Mouse (Mus musculus) kidney, postnatal 0 days (tissue): ENCODE data around the gene D1Pas1. TPM values are rescaled to one million over a fixed set of nuclear protein-coding genes. Genes with fewer than 3 reads are reported as not detected.

Experiments
- ATAC-seq: fragments of 200-750 bp; cut with Nextera tagmentation; replicated peaks from 2 replicates; pipeline ENCODE4 v1.8.0; 2017; ENCODE audit warnings: low read depth, moderate number of reproducible peaks, moderate TSS enrichment, moderate library complexity; ENCODE audit not compliant: low FRiP score
- DNase-seq: peaks from one replicate; pipeline ENCODE4 v3.0.0-alpha.2; 2016; ENCODE audit warnings: low spot score
- H3K27ac ChIP-seq: fragments of 300-500 bp; sonication (generic); 2 replicates; pipeline ENCODE4 v1.5.1; 2014; ENCODE audit warnings: mild to moderate bottlenecking
- H3K27me3 ChIP-seq: fragments of 300-500 bp; sonication (generic); 2 replicates; pipeline ENCODE4 v1.6.1; 2014; ENCODE audit warnings: low read length, mixed read lengths; ENCODE audit not compliant: insufficient read depth
- H3K36me3 ChIP-seq: fragments of 300-500 bp; sonication (generic); 2 replicates; pipeline ENCODE4 v1.6.1; 2014; ENCODE audit warnings: low read length, mixed read lengths; ENCODE audit not compliant: insufficient read depth
- H3K4me1 ChIP-seq: fragments of 300-500 bp; sonication (generic); replicated peaks from 2 replicates; pipeline ENCODE4 v1.6.1; 2014; ENCODE audit warnings: antibody characterized with exemption, low read length, mixed read lengths; ENCODE audit not compliant: insufficient read depth
- H3K4me2 ChIP-seq: fragments of 300-500 bp; sonication (generic); 2 replicates; pipeline ENCODE4 v1.6.1; 2014; ENCODE audit warnings: mild to moderate bottlenecking, low read length, moderate library complexity, mixed read lengths
- H3K4me3 ChIP-seq: fragments of 300-500 bp; sonication (generic); replicated peaks from 2 replicates; pipeline ENCODE4 v1.5.1; 2014; ENCODE audit warnings: low read depth, low read length
- H3K9ac ChIP-seq: fragments of 300-500 bp; sonication (generic); 2 replicates; pipeline ENCODE4 v1.6.1; 2014; ENCODE audit warnings: low read depth, low read length
- H3K9me3 ChIP-seq: fragments of 300-500 bp; sonication (generic); replicated peaks from 2 replicates; pipeline ENCODE4 v1.6.1; 2016; ENCODE audit warnings: low read length, inconsistent platforms, mixed read lengths
- CTCF ChIP-seq: IDR thresholded peaks from 2 replicates; pipeline ENCODE4 v1.5.1; 2016; ENCODE audit warnings: antibody characterized with exemption, low read depth, mild to moderate bottlenecking, moderate library complexity
- WGBS: fragments of 180-500 bp; shearing (Covaris S2); extraction: QIAGEN DNeasy Blood & Tissue Kit; methylation state at CpG from one replicate; pipeline ENCODE4 v1.1.7; 2014; 5-methylcytosine and 5-hydroxymethylcytosine counted together
- polyA plus RNA-seq: library from polyadenylated mRNA; unstranded; fragments of >200 nt; fragmentation: Nextera tagmentation; extraction: Ambion mirVana; gene quantifications from 2 replicates; pipeline ENCODE4 v1.2.1, GENCODE M21; 2015

The D1Pas1 gene
- polyA plus RNA-seq, 1 experiment from 2014 or later = not detected

DNA sequence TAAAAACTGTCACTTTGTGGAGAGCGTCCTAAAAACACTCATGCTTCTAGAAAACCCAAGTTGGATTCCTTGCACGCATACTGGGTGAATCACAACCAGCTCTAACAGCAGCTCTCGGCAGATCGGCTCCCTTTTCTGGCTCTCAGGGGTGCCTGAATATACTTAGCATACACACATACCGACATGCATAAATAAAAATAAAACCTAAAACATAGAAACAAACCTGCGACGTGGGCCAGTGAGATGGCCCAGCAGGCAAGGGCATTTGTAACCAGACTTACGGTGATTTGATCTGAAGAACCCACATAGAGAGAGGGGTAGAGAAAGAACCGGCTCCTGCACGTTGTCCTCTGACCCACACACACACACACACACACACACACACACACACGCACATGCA, 17.9 kb downstream of the D1Pas1 start:
- H3K4me1 ChIP-seq = no peaks in the 10 kb centered on the region
- H3K36me3 ChIP-seq = no peaks in the 10 kb centered on the region
- H3K4me2 ChIP-seq = no peak overlapping the region
- no peak overlapping the region for H3K9ac ChIP-seq
- DNase-seq (no peak), ATAC-seq (no peak)
- no peak overlapping the region for H3K4me3 ChIP-seq
- no peak overlapping the region for H3K27ac ChIP-seq
- WGBS = 90% methylated on average over 11 of the region's 11 CpGs
- TF ChIP-seq CTCF = no peak
- no peaks in the 10 kb centered on the region for H3K27me3 ChIP-seq
- no peaks in the 10 kb centered on the region for H3K9me3 ChIP-seq

DNA sequence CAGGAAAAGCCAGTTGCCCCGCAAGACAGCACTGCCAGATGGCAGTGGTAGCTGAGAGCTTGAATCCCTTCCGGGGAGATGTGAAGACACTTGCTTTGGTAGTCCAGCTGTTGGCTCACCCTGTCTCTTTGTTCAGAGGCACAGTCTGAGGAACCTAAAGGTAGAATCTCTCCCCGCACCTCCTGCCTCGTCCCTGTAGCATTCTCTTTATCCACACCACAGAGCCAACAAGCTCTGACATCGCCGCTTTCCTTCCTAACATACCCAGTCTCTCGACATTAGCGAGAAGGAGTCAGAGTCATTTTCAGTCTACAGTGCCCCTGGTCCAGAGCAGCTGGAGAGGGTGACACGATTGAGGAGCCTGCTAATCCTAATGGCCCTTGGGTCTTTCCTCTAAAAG, 18.9 kb downstream of the D1Pas1 start:
- WGBS = 85% methylated on average over 9 of the region's 9 CpGs
- ATAC-seq (no peak), DNase-seq (no peak)
- H3K4me1 ChIP-seq = no peaks in the 10 kb centered on the region
- H3K9me3 ChIP-seq = no peaks in the 10 kb centered on the region
- H3K27me3 ChIP-seq = no peaks in the 10 kb centered on the region
- no peak overlapping the region for H3K4me2 ChIP-seq
- no peak overlapping the region for H3K4me3 ChIP-seq
- H3K36me3 ChIP-seq = no peaks in the 10 kb centered on the region
- H3K9ac ChIP-seq = no peak overlapping the region
- H3K27ac ChIP-seq = no peak overlapping the region
- TF ChIP-seq CTCF = no peak

DNA sequence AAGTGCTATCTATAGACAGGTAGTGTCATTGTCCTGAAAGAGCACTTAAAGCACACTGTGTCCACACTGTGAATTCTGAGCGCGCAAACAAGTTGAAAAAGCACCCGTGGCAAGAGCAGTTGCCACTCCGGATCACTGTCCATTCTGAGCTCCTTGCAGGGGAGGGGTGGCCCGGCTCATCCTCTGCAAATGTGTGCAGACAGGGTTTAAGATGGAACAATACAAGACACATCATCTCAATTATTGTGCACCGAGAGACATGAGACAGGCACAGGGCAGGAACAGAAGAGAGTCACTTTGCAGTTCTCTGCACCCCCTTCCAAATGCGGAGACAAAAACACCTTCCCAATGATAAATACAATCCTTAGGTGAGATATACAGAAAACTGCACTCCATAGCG, 19.3 kb downstream of the D1Pas1 start:
- ATAC-seq (no peak), DNase-seq (no peak)
- H3K36me3 ChIP-seq = no peaks in the 10 kb centered on the region
- H3K27ac ChIP-seq = no peak overlapping the region
- no peak overlapping the region for H3K4me3 ChIP-seq
- no peak overlapping the region for H3K4me2 ChIP-seq
- H3K27me3 ChIP-seq = no peaks in the 10 kb centered on the region
- no peaks in the 10 kb centered on the region for H3K4me1 ChIP-seq
- no peak overlapping the region for H3K9ac ChIP-seq
- no peak for TF ChIP-seq CTCF
- no peaks in the 10 kb centered on the region for H3K9me3 ChIP-seq
- WGBS = 94% methylated on average over 8 of the region's 8 CpGs

DNA sequence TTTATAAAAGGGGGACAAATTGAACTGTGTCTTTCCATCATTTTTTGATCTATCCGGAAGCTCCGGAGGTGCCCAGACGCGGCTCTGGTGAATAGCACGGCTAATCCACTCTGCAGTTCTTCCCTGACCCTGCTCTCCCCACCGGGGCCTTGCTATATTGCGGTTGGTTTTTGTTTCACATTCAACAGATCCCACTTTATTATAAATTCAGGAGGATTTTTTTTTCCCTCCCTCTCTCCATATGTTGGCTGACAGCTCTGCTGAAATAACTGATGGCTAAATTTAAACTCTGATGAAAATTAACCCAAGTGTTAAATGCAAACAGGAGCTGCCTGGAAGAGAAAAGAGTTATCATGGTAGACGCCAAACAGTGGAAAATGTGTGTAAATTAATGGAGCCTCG, 21.1 kb downstream of the D1Pas1 start:
- H3K4me3 ChIP-seq = no peak overlapping the region
- H3K27ac ChIP-seq = no peak overlapping the region
- H3K4me1 ChIP-seq = no peaks in the 10 kb centered on the region
- H3K9ac ChIP-seq = no peak overlapping the region
- H3K27me3 ChIP-seq = no peaks in the 10 kb centered on the region
- no peaks in the 10 kb centered on the region for H3K9me3 ChIP-seq
- no peaks in the 10 kb centered on the region for H3K36me3 ChIP-seq
- ATAC-seq (no peak), DNase-seq (no peak)
- TF ChIP-seq CTCF = no peak
- WGBS = 51% methylated on average over 9 of the region's 9 CpGs
- no peak overlapping the region for H3K4me2 ChIP-seq

DNA sequence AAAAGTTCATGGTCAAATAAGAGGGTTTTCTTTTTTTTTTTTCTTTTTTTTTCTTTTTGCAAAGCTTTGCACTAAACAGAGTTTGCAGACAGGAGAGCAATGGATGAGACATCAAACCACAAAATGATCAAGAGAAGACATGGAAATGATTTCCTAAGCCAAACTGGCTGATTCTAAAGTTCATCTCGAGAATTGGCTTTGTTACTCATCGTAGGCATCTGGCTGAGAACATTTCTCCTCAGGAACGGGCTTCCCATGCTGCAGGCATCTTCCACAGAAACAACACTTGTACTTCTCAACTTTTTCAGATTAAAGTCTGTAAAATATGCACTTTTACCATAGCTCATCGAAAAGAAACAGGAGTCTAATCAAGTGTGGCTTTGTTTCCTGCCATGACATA, 21.6 kb downstream of the D1Pas1 start:
- no peak overlapping the region for H3K4me3 ChIP-seq
- no peak overlapping the region for H3K9ac ChIP-seq
- 87% methylated on average over 4 of the region's 4 CpGs for WGBS
- H3K27ac ChIP-seq = no peak overlapping the region
- no peak overlapping the region for H3K4me2 ChIP-seq
- H3K36me3 ChIP-seq = no peaks in the 10 kb centered on the region
- H3K4me1 ChIP-seq = no peaks in the 10 kb centered on the region
- no peak for ATAC-seq
- TF ChIP-seq CTCF = no peak
- DNase-seq = no peak
- no peaks in the 10 kb centered on the region for H3K9me3 ChIP-seq
- no peaks in the 10 kb centered on the region for H3K27me3 ChIP-seq

DNA sequence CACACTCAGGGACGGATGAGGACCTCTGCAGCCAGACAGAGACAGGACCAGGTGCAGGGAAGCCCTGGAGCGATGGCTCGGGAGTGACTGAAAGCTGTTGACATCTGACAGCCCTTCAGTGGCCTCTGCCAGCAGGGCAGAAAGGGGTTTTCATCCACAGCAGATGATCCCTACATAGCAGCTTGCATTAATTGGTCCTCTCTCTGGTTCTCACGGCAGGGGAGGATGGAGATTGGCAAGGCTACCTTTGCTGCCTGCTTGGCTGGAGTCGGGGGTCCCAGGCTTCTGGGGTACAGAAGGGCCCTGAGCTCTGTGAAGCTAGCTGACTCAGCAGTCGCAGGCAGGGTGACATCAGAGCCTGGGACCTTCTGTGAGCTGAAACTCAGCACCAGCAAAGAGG, 24.3 kb downstream of the D1Pas1 start:
- H3K4me1 ChIP-seq = no peaks in the 10 kb centered on the region
- no peaks in the 10 kb centered on the region for H3K36me3 ChIP-seq
- no peak for DNase-seq
- H3K9me3 ChIP-seq = no peaks in the 10 kb centered on the region
- H3K27ac ChIP-seq = no peak overlapping the region
- TF ChIP-seq CTCF = no peak
- no peak overlapping the region for H3K4me3 ChIP-seq
- 81% methylated on average over 6 of the region's 6 CpGs for WGBS
- no peak for ATAC-seq
- H3K9ac ChIP-seq = no peak overlapping the region
- H3K4me2 ChIP-seq = no peak overlapping the region
- H3K27me3 ChIP-seq = no peaks in the 10 kb centered on the region

DNA sequence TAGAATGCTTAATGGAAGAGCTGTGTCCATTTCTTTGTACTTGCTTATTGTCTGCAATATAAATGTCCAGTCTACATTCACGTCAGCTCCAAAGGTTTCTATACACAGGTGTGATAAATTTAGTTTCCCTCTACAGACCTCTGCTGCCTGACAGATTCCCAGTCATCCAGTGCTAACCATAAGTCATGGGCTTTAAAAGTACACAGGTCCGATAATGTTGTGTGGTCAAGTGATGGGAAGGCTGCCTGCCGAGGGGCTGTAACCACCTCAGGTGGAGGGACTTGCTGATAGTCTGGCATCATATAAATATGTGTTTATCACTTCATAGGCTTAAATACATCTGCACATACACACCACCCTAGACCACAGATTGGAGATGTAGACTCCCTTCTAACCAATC, 24.9 kb downstream of the D1Pas1 start:
- no peak overlapping the region for H3K4me3 ChIP-seq
- WGBS = 97% methylated on average over 3 of the region's 3 CpGs
- no peak overlapping the region for H3K4me2 ChIP-seq
- no peak for ATAC-seq
- H3K9me3 ChIP-seq = no peaks in the 10 kb centered on the region
- no peaks in the 10 kb centered on the region for H3K36me3 ChIP-seq
- H3K9ac ChIP-seq = no peak overlapping the region
- no peaks in the 10 kb centered on the region for H3K27me3 ChIP-seq
- TF ChIP-seq CTCF = no peak
- no peaks in the 10 kb centered on the region for H3K4me1 ChIP-seq
- no peak for DNase-seq
- no peak overlapping the region for H3K27ac ChIP-seq
